Mouse (Mus musculus): ENCODE measurements around the gene Smim7. TPM values are rescaled to one million over a fixed set of nuclear protein-coding genes. Genes with fewer than 3 reads are reported as not detected.

Gene Smim7
- polyA plus RNA-seq, 1 experiment: 51.8 TPM

GRCm38 (mm10) chr8:72547122-72547801 is 23.6 kb downstream of the Smim7 start:
- TF ChIP-seq POLR2A (IDR thresholded peaks at IDR 0.05; ENCODE audit: low read depth, low read length) (no peak), CTCF (conservative IDR thresholded peaks at IDR 0.05; ENCODE audit: insufficient read depth, insufficient read length, low read depth, low read length) (no peak)
- H3K27ac ChIP-seq (ENCODE audit: insufficient read depth, low read depth, low read length): peak overlapping the region; percentile 34; the same call in 1 of the 2 replicates
- H3K4me3 ChIP-seq (ENCODE audit: insufficient read depth, low read depth, low read length): peak overlapping the region; percentile 79
- no peaks in the 10 kb centered on the region for H3K27me3 ChIP-seq (replicated peaks; ENCODE audit: control insufficient read depth, insufficient read depth, low read length)
- H3K36me3 ChIP-seq (ENCODE audit: control insufficient read depth, insufficient read depth, low read length): no peaks in the 10 kb centered on the region
- peak; percentile 10 for DNase-seq
- H3K4me1 ChIP-seq (ENCODE audit: control insufficient read depth, insufficient read depth, low read length): peaks cover 3% of the 10 kb centered on the region; the same call in 1 of the 2 replicates
- WGBS: 1% methylated on average over 27 of the region's 27 CpGs

- H3K4me1 ChIP-seq (ENCODE audit: control insufficient read depth, insufficient read depth, low read length): peaks cover 5% of the 10 kb centered on the region; the same call in 1 of the 2 replicates
- H3K27me3 ChIP-seq (replicated peaks; ENCODE audit: control insufficient read depth, insufficient read depth, low read length): no peaks in the 10 kb centered on the region
- DNase-seq: no peak
- H3K4me3 ChIP-seq (ENCODE audit: insufficient read depth, low read depth, low read length): no peak overlapping the region
- H3K36me3 ChIP-seq (ENCODE audit: control insufficient read depth, insufficient read depth, low read length): no peaks in the 10 kb centered on the region
- no peak overlapping the region for H3K27ac ChIP-seq (ENCODE audit: insufficient read depth, low read depth, low read length)
- TF ChIP-seq POLR2A (IDR thresholded peaks at IDR 0.05; ENCODE audit: low read depth, low read length) (no peak), CTCF (conservative IDR thresholded peaks at IDR 0.05; ENCODE audit: insufficient read depth, insufficient read length, low read depth, low read length) (peak; percentile 47)
Observed at GRCm38 (mm10) chr8:72539234-72539633, 31.7 kb downstream of the Smim7 start.

GRCm38 (mm10) chr8:72534888-72535287 is 36.0 kb downstream of the Smim7 start:
- TF ChIP-seq POLR2A (IDR thresholded peaks at IDR 0.05; ENCODE audit: low read depth, low read length) (no peak), CTCF (conservative IDR thresholded peaks at IDR 0.05; ENCODE audit: insufficient read depth, insufficient read length, low read depth, low read length) (no peak)
- no peaks in the 10 kb centered on the region for H3K36me3 ChIP-seq (ENCODE audit: control insufficient read depth, insufficient read depth, low read length)
- no peak for DNase-seq
- H3K27ac ChIP-seq (ENCODE audit: insufficient read depth, low read depth, low read length): no peak overlapping the region
- 97% methylated on average over 3 of the region's 3 CpGs for WGBS
- peaks cover 5% of the 10 kb centered on the region; the same call in 1 of the 2 replicates for H3K4me1 ChIP-seq (ENCODE audit: control insufficient read depth, insufficient read depth, low read length)
- H3K4me3 ChIP-seq (ENCODE audit: insufficient read depth, low read depth, low read length): no peak overlapping the region
- no peaks in the 10 kb centered on the region for H3K27me3 ChIP-seq (replicated peaks; ENCODE audit: control insufficient read depth, insufficient read depth, low read length)

- Histone ChIP-seq H3K27ac (ENCODE audit: insufficient read depth, low read depth, low read length) (no peak overlapping the region), H3K4me3 (ENCODE audit: insufficient read depth, low read depth, low read length) (no peak overlapping the region), H3K27me3 (replicated peaks; ENCODE audit: control insufficient read depth, insufficient read depth, low read length) (no peaks in the 10 kb centered on the region), H3K36me3 (ENCODE audit: control insufficient read depth, insufficient read depth, low read length) (no peaks in the 10 kb centered on the region), H3K4me1 (ENCODE audit: control insufficient read depth, insufficient read depth, low read length) (no peaks in the 10 kb centered on the region; the same call in 1 of the 2 replicates)
- no peak for DNase-seq
- WGBS: 87% methylated on average over 1 of the region's 1 CpGs
- TF ChIP-seq POLR2A (IDR thresholded peaks at IDR 0.05; ENCODE audit: low read depth, low read length): no peak
Observed at GRCm38 (mm10) chr8:72532103-72532502, 38.8 kb downstream of the Smim7 start.

- H3K4me3 ChIP-seq (ENCODE audit: insufficient read depth, low read depth, low read length): no peak overlapping the region
- no peak for DNase-seq
- no peak overlapping the region for H3K27ac ChIP-seq (ENCODE audit: insufficient read depth, low read depth, low read length)
- H3K4me1 ChIP-seq (ENCODE audit: control insufficient read depth, insufficient read depth, low read length): no peaks in the 10 kb centered on the region; the same call in 1 of the 2 replicates
- H3K36me3 ChIP-seq (ENCODE audit: control insufficient read depth, insufficient read depth, low read length): no peaks in the 10 kb centered on the region
- H3K27me3 ChIP-seq (replicated peaks; ENCODE audit: control insufficient read depth, insufficient read depth, low read length): no peaks in the 10 kb centered on the region
- TF ChIP-seq CTCF (conservative IDR thresholded peaks at IDR 0.05; ENCODE audit: insufficient read depth, insufficient read length, low read depth, low read length): no peak
- no peak for TF ChIP-seq POLR2A (IDR thresholded peaks at IDR 0.05; ENCODE audit: low read depth, low read length)
Observed at GRCm38 (mm10) chr8:72521888-72522287, 49.0 kb downstream of the Smim7 start.

GRCm38 (mm10) chr8:72517421-72517988 is 53.4 kb downstream of the Smim7 start:
- DNase-seq: no peak
- TF ChIP-seq POLR2A (IDR thresholded peaks at IDR 0.05; ENCODE audit: low read depth, low read length): no peak
- no peak for TF ChIP-seq CTCF (conservative IDR thresholded peaks at IDR 0.05; ENCODE audit: insufficient read depth, insufficient read length, low read depth, low read length)
- Histone ChIP-seq H3K27ac (ENCODE audit: insufficient read depth, low read depth, low read length) (no peak overlapping the region), H3K4me1 (ENCODE audit: control insufficient read depth, insufficient read depth, low read length) (no peaks in the 10 kb centered on the region; the same call in 1 of the 2 replicates), H3K27me3 (replicated peaks; ENCODE audit: control insufficient read depth, insufficient read depth, low read length) (no peaks in the 10 kb centered on the region), H3K4me3 (ENCODE audit: insufficient read depth, low read depth, low read length) (no peak overlapping the region), H3K36me3 (ENCODE audit: control insufficient read depth, insufficient read depth, low read length) (no peaks in the 10 kb centered on the region)
- 77% methylated on average over 7 of the region's 7 CpGs for WGBS

Other genes with a start within 250 kb of the Smim7 start
- gene Eps15l1, start 149.6 kb downstream of the Smim7 start, polyA plus RNA-seq (2012; rRNA removed): 30.3 and 31.9 TPM in 2 replicates
- 0.77 TPM in 2 replicates for gene Calr3, start 127.2 kb downstream of the Smim7 start, polyA plus RNA-seq (2012; rRNA removed)
- gene 1700030K09Rik, start 127.2 kb downstream of the Smim7 start, polyA plus RNA-seq (2012; rRNA removed): 6.8 and 7.2 TPM in 2 replicates
- 33.5 and 35.7 TPM in 2 replicates for gene Cherp, start 95.9 kb downstream of the Smim7 start, polyA plus RNA-seq (2012; rRNA removed)
- 52.7 and 67.5 TPM in 2 replicates for gene Slc35e1, start 78.5 kb downstream of the Smim7 start, polyA plus RNA-seq (2012; rRNA removed)
- 6.1 and 7.9 TPM in 2 replicates for gene Med26, start 22.8 kb downstream of the Smim7 start, polyA plus RNA-seq (2012; rRNA removed)
- 34.0 and 40.8 TPM in 2 replicates for gene Tmem38a, start 967 bp upstream of the Smim7 start, polyA plus RNA-seq (2012; rRNA removed)
- 0.03 and 0.08 TPM in 2 replicates for gene Nwd1, start 75.6 kb upstream of the Smim7 start, polyA plus RNA-seq (2012; rRNA removed)
- gene Sin3b, start 152.2 kb upstream of the Smim7 start, polyA plus RNA-seq (2012; rRNA removed): 141 and 152 TPM in 2 replicates
- 2.2 and 2.8 TPM in 2 replicates for gene F2rl3, start 190.8 kb upstream of the Smim7 start, polyA plus RNA-seq (2012; rRNA removed)